Mouse (Mus musculus) frontal cortex, adult (tissue): ENCODE measurements around the gene Irf3.

Experiments used
- ATAC-seq: cut with Nextera tagmentation; 2 replicates; pipeline ENCODE4 v1.9.2; 2017; ENCODE audit warnings: mild to moderate bottlenecking, moderate library complexity, mixed read lengths; ENCODE audit not compliant: low TSS enrichment

The Irf3 gene

DNA sequence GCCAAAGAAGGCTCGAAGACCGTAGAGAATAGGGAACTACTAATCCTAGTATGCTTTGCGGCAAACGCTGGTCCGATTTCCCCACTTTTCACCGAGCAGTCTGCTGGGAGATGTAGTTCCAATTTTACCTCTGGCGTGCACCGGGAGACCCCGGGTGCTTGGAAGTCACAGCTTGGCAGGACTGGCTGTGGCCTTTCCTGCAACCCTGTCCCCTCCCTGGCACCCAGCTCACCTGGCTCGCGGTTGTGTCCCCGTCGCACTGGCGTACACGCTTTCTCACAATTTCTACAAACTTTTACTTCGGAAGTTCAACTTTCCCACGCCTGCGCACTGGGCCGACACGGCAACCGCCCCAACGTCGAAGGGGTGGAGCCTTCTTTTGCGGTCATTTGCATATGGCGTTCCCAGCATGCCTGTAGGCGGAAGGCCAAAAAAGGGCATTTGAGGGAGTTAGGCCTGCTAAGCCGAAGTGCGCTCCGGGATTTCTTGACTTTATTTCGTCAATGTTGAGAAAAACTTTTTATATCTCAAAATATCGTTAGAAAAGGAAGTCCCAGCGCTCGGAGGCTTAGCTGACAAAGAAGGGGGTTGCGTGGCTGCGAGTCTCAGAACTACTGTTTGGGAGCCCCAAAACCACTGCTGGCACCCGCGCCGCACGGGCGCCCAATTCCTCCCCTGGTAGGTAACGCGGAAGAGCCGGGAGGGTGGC, at the start of gene Irf3:
Gene Irf3 (plus strand): TSS at position 418 of the 709 bp plus-strand sequence.
- ATAC-seq, result peak; percentile 87

DNA sequence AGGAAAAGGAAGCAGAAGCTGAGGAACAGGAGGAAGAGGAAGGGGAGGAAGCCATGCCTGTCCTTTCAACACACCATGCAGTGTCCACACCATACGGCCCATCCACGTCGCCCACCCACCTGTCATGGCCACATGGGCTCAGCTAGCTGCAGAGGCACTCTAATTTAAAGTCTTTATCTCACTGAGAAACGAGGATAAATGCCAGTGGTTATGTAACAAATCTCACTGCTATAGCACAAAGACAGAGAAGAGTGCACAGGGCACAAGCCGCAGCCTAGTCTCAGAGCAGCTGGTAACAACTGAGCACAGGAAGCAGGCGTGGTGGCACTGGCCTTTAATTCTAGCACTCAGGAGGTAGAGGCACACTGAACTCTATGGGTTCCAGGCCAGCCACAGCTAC, 47.5 kb upstream of the Irf3 start:
- ATAC-seq, result peak; percentile 61; the same call in 1 of the 2 replicates

- ATAC-seq, result peak; percentile 24; the same call in 1 of the 2 replicates
These were observed 45.5 kb upstream of the Irf3 start for GRCm38 (mm10) chr7:44951960-44952359.

DNA sequence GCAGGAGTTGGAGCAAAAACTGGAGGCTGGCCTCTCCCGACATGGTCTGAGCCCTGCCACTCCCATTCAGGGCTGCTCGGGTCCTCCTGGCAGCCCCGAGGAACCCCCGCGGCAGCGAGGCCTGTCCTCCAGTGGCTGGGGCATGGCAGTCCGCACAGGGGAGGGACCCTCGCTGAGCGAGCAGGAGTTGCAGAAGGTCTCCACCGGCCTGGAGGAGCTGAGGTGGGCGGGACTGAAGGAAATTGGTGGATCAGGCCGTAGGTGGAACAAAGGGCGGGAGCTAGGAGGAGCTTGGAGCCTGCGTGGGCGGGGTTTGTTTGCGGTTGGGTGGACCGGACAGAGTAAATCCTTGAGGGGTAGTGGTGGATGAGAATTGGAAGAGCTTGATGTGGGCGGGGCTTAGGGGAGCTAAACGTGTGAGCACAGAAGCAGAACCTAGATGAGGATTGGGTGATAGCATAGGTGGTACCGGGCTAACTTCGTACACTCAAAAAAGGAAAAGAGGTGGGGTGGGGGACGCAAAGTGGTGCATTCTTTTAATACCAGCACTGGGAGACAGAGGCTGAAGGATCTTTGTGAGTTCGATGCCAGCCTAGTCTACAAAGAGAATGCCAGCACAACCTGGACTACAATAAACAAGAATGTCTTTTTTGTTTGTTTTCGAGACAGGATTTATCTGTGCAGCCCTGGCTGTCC, 44.7 kb upstream of the Irf3 start:
- peak; percentile 53 for ATAC-seq

- no peak for ATAC-seq
These were observed 43.9 kb upstream of the Irf3 start for GRCm38 (mm10) chr7:44953561-44953960.

DNA sequence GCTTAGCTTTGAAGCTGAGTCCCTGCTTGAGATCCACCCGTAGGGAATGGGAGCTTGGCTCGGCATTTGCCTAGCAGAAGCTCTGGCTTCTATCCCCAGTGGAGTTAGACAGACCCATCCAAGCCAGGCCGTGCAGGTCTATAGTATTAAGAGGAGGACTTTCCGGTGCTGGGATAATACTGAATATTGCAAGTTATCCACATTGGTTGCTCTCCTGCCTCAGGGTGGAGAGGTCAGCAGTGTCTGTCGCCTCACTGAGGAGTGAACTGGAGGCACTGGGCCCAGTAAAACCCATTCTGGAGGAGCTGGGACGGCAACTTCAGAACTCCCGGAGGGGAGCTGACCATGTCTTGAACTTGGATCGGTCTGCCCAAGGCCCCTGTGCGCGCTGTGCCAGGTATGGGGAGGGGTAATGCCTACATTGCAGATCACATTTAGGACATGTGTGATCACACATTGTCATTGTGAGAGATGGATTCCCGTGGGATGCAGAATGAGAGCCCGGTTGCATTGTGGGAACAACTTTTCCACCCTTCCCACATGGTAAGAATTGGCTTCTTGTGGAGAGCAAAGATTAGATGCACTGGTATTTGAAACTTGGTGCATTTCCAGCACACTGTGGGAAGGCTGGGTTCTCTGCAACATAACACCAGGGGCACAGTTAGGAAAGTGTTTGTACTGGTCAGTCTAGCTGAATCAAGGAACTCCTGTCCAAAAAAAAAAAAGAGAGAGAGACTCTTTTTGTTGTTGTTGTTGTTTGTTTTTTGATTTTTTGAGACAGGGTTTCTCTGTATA, 43.2 kb upstream of the Irf3 start:
- ATAC-seq, result no peak

GRCm38 (mm10) chr7:44955628-44956027, 41.8 kb upstream of the Irf3 start:
- ATAC-seq, result no peak

DNA sequence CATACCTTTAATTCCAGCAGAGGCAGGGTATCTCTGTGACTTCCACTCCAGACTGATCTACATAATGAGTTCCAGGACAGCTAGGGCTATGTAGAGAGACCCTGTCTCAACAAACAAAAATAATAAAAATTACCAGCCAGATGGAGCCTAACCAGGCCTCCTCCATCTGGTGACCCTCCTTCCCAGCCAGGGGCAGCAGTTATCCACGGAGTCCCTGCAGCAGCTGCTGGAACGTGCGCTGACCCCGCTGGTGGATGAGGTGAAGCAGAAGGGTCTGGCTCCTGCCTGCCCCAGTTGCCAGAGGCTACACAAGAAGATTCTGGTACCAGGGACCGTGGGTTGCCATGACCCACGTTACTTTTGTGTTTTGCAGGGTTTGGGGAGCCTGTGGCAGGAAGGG, 41.2 kb upstream of the Irf3 start:
- no peak for ATAC-seq

DNA sequence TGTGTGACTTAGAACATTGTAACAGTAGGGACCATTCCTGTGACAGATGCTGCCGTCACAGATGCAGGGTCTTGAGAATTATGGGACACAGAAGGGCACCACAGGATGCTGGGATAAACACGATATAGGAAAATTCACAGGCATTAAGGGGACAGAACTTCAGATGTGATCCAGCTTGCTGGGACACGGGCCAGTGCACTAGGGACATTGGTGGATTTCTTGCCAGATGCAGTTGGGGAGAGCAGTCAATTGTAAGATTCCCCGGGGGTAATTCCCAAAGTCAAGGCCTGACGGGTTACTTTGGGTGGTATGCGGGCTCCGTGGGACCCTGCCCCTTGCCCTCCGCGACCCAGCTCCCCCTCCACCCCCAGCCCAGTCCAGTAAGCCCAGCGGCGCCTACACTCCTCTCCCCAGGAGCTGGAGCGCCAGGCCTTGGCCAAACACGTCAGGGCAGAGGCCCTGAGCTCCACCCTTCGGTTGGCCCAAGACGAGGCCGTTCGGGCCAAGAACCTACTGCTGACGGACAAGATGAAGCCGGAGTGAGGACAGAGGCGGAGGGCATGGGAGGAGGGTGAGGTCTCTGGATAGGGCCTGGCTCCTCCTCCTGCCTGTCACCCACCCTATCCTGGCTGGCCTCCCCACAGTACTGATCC, 40.1 kb upstream of the Irf3 start:
- no peak for ATAC-seq

DNA sequence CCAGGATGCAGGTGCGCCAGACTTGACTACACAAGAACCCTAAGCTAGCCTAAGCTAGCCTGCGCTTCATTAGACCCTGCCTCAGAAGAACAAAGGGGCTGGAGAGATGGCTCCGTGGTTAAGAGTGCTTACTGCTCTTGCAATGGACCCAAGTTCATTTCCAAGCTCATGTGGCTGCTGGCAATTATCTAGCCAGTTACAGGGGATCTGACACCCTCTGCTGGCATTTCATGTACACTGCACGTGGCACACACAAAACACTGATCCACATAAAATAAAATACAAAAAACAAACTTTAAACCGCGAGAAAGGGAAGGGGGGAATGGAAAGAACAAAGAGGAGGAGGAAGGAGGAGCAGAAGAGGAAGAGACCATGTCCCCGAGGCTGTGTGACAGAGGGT, 39.2 kb upstream of the Irf3 start:
- no peak for ATAC-seq

GRCm38 (mm10) chr7:44959281-44959680, 38.2 kb upstream of the Irf3 start:
- ATAC-seq, result no peak

DNA sequence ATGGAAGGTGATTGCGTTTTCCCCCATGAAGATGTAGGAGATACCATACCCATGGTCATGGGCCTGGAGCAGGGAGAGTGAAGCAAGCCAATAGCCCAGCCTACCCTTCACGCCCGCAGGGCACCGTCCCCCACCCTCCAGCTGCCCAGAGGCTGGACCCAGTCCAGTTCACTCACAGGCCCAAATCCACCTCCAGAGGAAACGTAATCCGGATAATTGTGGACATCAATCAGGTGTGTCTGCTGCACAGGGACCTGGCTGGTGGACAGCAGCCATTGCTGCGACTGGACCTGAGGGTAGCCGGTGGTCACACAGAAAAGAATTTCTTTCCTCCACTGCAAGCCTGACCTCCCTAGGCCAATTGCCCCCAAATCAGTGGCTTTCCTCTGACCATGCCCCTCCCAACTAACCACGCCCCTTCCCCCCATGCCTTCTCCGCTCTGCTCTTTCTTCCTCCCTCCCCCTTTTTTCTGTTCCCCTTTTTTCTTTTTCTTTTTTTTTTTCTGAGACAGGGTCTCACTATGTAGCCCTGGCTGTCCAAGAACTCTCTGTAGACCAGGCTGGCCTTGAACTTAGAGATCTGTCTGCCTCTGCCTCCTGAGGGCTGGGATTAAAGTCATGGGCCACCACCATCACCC, 37.5 kb upstream of the Irf3 start:
- no peak for ATAC-seq

- ATAC-seq, result no peak
These were observed 36.9 kb upstream of the Irf3 start for GRCm38 (mm10) chr7:44960512-44960910.

DNA sequence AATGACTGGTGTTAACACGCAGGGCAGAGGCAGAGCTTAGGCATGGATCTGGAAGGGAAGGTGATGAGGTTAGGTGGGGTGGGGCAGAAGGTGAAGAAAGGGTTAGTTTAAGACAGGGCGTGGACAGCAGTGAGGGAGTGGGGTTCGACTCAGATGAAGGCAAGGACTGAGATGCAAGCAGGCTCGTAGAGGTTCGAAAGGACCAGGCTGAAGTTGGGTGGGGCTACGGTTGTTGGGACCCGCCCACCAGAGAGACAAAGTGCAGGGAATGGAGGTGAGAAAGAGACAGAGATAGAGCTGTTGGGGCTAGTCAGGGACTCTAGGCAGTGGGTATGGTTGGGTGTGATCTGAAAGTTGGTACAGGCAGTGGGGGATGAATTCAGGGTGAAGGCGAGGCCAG, 35.1 kb upstream of the Irf3 start:
- ATAC-seq, result no peak

DNA sequence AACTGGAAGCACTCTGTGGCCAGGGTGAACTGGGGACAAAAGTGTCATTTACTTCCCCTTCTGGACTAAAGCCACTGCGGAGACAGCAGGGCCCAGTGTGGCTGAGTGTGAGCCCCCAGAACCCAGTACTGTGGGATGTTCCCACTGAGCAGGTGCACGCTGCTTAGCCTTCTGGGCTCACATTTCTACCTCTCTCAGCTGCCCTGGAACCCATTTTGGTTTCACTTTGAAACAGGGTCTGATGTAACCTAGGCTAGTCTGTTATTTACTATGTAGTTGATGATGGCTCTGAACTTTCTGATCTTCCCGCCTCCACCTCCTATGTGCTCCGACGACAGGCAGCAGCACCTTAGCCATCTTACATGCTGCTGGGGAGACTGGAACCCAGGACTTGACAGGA, 34.6 kb upstream of the Irf3 start:
- ATAC-seq, result no peak

- ATAC-seq, result no peak
These were observed 32.5 kb upstream of the Irf3 start for GRCm38 (mm10) chr7:44964990-44965389.

GRCm38 (mm10) chr7:44965975-44966374, 31.5 kb upstream of the Irf3 start:
- ATAC-seq, result no peak

- ATAC-seq, result no peak
These were observed 30.8 kb upstream of the Irf3 start for GRCm38 (mm10) chr7:44966638-44967037.

DNA sequence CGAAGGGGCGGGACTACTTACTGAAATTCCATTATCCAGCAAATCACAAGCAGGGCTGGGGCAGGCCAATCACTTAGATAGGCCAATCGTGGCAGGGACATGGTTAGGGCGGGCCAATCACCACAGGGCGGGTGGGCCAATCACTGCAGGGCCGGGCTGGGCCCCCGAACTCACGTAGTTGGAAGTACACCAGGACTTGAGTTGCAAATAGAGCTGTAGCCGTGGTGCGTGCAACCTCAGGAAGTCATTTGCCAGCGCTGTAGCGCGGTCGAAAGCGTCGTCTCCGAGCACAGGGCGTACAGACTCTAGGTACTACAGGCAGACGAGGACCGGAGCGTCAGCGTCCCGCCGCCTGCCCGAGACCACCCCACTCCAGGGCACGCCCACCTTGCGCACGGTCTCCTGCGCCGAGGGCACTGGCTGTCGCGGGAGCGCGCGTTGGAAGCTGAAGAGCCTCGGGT, 27.2 kb upstream of the Irf3 start:
- ATAC-seq, result peak; percentile 83

GRCm38 (mm10) chr7:44971142-44971541, 26.3 kb upstream of the Irf3 start:
- no peak for ATAC-seq

DNA sequence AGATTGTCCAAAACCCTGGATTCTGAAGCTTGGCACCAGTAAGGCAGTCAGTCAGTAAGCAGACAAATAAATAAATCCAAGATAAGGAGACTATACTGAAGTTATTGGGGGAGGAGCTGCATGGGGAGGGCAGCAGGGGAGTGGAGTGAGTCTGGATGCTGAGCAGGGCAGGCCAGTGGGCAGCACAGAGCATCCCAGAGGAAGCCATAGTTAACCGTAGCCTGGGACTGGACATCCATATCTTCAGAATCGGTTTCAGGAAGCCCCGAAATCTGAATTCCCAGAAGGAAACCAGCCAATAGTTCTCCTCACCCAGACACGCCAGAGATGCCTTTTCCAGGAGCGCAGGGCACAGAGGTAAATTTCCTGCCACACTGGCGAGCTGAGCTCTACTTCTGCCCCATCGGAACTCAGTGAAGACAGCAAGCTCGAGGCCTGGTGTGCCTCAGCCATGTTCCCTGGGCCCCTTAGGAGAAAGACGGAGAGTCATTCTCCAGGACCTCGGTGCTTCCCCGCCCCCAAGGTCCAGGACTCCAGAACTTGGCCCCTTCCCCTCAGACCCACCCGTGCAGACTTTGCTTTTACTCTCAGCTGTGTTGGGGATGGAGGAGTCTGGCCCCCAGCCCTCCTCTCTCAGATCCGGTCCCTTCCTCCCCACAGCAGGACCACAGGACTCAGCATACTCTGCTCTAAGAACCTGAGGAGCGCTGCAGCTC, 23.9 kb upstream of the Irf3 start:
- no peak for ATAC-seq
